Mouse (Mus musculus) olfactory bulb, adult 2 months (tissue): ENCODE data around the gene Cox19.

Experiments
- CTCF ChIP-seq: fragments of 200-500 bp; IDR thresholded peaks from 2 replicates; pipeline ENCODE4 v1.5.1; 2012; ENCODE audit warnings: low read depth, mild to moderate bottlenecking, low read length, moderate library complexity; ENCODE audit not compliant: insufficient read depth
- POLR2A ChIP-seq: fragments of 200-500 bp; IDR thresholded peaks from 2 replicates; pipeline ENCODE4 v1.6.1; 2012; ENCODE audit warnings: mild to moderate bottlenecking, low read depth, low read length, moderate library complexity; ENCODE audit not compliant: insufficient read depth

- TF ChIP-seq POLR2A (no peak), CTCF (no peak)
These were observed 39.4 kb downstream of the Cox19 start for GRCm38 (mm10) chr5:139311822-139312221.
